Mouse (Mus musculus) erythroblast, embryonic 14.5 days (primary cell): ENCODE results near the gene Tnni1.

ENCODE experiments used
- GATA1 ChIP-seq: IDR thresholded peaks from 2 replicates; pipeline ENCODE4 v1.6.1; 2012; ENCODE audit warnings: low read length, inconsistent platforms, mixed read lengths
- TAL1 ChIP-seq: IDR thresholded peaks from 3 replicates; pipeline ENCODE4 v1.6.1; 2012; ENCODE audit warnings: low read length, inconsistent platforms, mixed read lengths

- no peak for TF ChIP-seq TAL1
- TF ChIP-seq GATA1, result no peak
These were observed 11.8 kb upstream of the Tnni1 start for GRCm38 (mm10) chr1:135767324-135767890.
